Mouse (Mus musculus) left cerebral cortex, adult 11 months (tissue): Measurements from ENCODE around the gene Ssc4d.
A peak's percentile ranks its signal among the peaks of the same experiment; 100 is the strongest.

Experiments
- DNase-seq: peaks from one replicate; pipeline ENCODE4 v3.0.0; 2022; ENCODE audit warnings: low spot score

The Ssc4d gene

GRCm38 (mm10) chr5:135940587-135940986 lies 33.7 kb downstream of the Ssc4d start:
- DNase-seq: no peak

GRCm38 (mm10) chr5:135935641-135936190 lies 38.6 kb downstream of the Ssc4d start:
- DNase-seq: no peak

GRCm38 (mm10) chr5:135935176-135935523 lies 39.2 kb downstream of the Ssc4d start:
- DNase-seq: no peak

GRCm38 (mm10) chr5:135934481-135935175 lies 39.7 kb downstream of the Ssc4d start, which contains the start of gene Ywhag:
Ywhag (minus strand) TSS chr5:135934616.
- DNase-seq: peak; percentile 94

- peak; percentile 56 for DNase-seq
These were observed 40.4 kb downstream of the Ssc4d start for GRCm38 (mm10) chr5:135933900-135934441.

- no peak for DNase-seq
These were observed 41.0 kb downstream of the Ssc4d start for GRCm38 (mm10) chr5:135933222-135933899.

GRCm38 (mm10) chr5:135932359-135932758 lies 42.0 kb downstream of the Ssc4d start:
- DNase-seq: no peak

- no peak for DNase-seq
These were observed 42.8 kb downstream of the Ssc4d start for GRCm38 (mm10) chr5:135931526-135931925.

- no peak for DNase-seq
These were observed 44.5 kb downstream of the Ssc4d start for GRCm38 (mm10) chr5:135929685-135930424.

- DNase-seq: no peak
These were observed 50.4 kb downstream of the Ssc4d start for GRCm38 (mm10) chr5:135923901-135924300.

- DNase-seq: no peak
These were observed 54.4 kb downstream of the Ssc4d start for GRCm38 (mm10) chr5:135919902-135920301.

- DNase-seq: no peak
These were observed 55.7 kb downstream of the Ssc4d start for GRCm38 (mm10) chr5:135918593-135918992.

- no peak for DNase-seq
These were observed 56.3 kb downstream of the Ssc4d start for GRCm38 (mm10) chr5:135918059-135918437.

GRCm38 (mm10) chr5:135917327-135918058 lies 56.8 kb downstream of the Ssc4d start:
- DNase-seq: no peak

- DNase-seq: no peak
These were observed 57.7 kb downstream of the Ssc4d start for GRCm38 (mm10) chr5:135916601-135917000.

GRCm38 (mm10) chr5:135916051-135916565 lies 58.2 kb downstream of the Ssc4d start:
- DNase-seq: no peak

GRCm38 (mm10) chr5:135914156-135914555 lies 60.2 kb downstream of the Ssc4d start:
- no peak for DNase-seq

GRCm38 (mm10) chr5:135913201-135913600 lies 61.1 kb downstream of the Ssc4d start:
- DNase-seq: no peak

- no peak for DNase-seq
These were observed 62.6 kb downstream of the Ssc4d start for GRCm38 (mm10) chr5:135911633-135912220.

- DNase-seq: no peak
These were observed 63.5 kb downstream of the Ssc4d start for GRCm38 (mm10) chr5:135910813-135911212.
